Mouse (Mus musculus): ENCODE measurements at regions not wholly inside any gene's neighbourhood (a gene's known extent, or its start where the extent isn't known, plus 50 kb on each side); places are given as distances from the start of the nearest gene placed in this dataset.
"Not testable (repeated sequence)": the region's sequence is repeated elsewhere in the genome, so short reads cannot be mapped to it uniquely, and the experiment has no call there.

DNA sequence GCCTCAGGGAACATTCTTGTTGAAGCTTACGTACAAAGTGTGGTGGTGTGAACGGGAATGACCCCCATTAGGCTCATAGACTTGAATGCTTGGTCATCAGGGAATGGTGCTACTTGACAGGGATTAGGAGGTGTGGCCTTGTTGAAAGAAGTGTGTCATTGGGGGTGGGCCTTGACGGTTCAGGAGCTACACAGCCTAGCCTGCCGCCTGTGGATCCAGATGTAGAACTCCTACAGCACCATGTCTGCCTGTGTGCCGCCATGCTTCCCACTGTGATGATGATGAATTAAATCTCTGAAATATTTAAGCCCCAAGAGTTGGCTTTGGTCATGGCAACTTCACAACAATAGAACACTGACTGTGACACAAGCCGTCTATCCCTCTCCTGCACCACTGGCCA lies 163.6 kb downstream of the Ankrd50 start:
- DNase-seq (ENCODE audit: low spot score in 2 of 2): no peak

DNA sequence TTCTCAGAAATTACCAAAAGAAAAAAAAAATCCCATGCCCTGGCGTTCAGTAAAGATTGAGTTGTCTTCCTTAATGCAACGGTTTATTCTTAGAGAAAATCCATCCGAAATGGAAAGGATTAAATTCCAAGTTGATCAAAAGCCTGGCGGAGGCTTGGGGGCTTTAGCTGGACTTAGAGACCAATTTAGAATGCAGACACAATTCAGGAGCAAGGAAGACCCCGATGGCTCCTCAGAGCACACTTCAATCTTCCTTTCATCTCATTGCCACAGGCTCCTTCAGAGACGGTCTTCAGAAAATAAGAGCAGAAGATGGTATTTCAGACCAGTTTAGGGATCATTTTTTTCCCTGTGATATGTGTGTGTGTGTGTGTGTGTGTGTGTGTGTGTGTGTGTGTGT lies 171.8 kb downstream of the Ankrd50 start:
- DNase-seq (ENCODE audit: low spot score in 2 of 2): no peak

DNA sequence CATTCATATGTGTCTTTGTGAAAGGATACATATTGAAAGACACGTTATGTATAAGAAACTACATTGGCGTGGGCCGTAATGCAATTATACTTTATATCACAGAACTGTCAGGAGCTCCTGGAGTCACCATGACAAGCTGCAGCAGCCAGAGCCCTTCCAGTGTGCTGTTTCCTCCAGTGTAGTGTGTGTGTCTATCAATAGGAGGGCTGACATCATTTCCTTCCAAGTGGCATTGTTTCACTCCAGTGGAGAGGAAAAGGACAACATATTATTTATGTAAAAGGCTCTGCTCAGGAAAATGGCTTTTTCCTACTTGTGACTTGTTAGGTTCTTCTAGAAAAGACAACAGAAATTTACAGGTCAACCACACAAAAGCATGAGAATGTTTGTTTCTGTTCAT lies 172.5 kb downstream of the Ankrd50 start:
- no peak for DNase-seq (ENCODE audit: low spot score in 2 of 2)

DNA sequence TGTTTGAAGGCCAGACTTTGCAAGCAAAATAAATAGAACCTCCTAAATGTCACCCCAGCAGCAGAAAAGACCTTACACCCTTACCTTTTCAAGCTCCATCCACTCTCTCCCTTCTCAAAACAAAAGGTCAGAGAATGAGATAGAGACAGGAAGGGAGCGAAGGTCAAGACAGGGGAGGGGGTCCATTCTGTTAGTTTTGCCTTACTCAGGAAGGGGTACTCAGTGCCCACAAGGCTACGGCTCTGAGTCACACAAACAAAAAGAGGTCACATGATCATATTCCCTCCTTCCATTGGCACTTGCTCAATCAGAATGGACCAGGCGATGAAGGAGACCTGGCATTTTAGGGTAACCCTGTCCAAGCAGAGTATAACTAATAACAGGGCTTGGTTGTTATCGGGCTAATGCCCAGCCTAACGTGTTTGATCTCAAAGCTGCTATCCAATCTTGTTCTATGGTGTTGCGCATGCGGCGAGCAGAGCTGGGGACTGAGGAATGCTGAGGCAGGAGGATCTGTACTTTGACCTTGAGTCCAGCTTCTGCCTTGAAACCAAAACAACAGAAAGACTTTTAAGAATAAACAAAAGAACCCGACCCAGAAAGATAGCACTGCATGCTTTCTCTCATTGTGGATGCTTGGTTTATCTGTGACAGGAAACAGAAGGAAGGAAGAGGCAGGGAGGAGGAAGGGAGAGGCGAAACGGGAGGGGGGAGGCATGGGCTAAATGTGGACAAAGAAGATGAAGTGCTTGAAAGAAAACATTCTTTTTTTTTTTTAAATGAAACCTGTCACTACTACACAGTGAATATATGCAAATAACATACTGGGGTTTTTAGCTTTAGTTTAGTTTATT lies 184.5 kb downstream of the Ankrd50 start:
- no peak for DNase-seq (ENCODE audit: low spot score in 2 of 2)

DNA sequence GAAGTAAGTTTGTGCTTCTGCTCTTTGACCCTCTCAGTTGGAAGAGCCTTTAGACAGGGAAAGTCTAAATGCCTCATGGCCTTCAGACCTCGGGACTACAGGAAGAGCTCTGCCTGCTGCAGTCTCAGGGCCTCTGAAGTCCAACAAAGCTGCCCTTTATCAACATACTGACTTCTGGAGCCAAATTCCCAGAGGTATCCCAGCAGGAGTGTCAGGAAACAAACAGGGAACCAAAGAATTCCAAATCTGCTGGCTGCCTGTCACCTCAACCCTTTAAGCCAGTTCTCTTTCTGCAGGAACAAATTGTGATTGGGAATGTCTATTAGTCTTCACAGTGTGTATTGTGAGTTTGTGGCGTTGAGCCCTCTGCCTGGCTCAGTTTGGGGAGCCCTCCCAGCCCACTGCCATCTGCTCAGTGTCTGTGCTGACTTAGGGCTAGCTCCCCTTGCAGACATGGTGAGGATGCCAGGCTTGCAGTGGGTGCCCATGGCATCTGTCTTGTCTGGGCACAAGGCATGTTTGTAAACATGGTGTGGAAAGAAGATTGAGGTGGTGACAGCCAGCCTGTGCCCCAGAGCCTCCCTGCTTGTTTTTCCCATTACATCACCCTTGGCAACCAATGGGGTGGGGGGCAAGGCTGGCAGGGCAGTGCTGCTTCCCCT lies 185.3 kb downstream of the Ankrd50 start:
- DNase-seq (ENCODE audit: low spot score in 2 of 2): no peak

DNA sequence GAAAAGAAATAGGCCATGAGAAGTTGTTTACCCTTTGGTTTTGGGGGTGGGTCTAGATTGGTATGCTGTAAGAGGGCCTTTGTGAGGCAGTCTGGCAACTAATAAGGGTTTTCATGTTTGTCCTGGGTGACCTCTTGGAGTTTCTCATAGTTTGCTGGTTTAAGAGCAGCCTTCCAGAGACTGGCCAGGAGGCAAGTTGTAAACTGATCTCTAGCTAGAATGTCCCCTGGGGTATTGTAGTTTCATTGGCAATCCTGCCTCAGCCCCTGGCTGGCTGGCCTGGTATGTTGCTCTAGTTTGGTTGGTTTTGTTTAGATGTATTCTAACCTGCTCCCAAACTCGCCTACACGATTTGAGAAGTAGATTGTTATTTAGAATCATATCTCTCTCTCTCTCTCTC lies 187.1 kb downstream of the Ankrd50 start:
- no peak for DNase-seq (ENCODE audit: low spot score in 2 of 2)

DNA sequence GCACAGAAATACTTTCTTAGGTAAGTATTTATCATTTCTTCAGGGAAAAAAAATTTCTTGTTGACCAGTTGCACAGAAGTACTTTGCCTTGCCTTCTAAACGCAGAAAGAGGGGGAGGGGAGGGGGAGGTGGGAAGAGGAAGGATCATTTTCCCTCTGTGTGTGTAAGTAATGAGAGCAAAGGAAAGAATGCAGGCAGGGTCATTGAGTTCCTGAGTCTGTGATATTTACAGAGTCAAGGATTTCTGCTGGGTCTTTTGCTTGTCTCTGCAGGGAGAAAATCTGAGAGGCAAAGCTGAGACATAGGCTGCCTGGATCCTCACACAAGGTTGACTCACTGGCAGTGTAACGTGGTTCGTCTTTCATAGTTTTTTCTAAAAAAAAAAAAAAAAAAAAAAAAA lies 195.6 kb downstream of the Ankrd50 start:
- DNase-seq (ENCODE audit: low spot score in 2 of 2): no peak

DNA sequence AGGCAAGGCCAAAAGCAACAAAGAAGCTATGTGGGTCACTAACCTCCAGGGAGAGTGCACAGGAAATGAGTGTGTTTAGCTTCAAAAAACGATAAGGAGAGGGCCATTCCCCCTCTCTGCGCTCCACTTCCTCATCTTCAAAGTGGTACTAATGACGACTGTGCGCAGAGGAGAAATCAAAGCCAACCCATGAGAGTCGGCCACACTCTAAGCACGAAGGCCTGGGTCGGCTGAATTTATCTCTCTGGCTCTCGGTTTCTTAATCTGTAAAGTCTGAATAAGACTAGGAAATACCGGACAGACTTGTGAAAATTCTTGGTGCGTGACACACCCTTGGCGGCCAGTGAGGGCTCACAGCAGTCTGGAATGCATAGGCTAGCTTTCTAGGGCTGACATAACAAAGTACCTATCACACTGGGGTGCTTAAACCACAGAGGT lies 200.9 kb downstream of the Ankrd50 start:
- peak; percentile 22 to 24 for DNase-seq (ENCODE audit: low spot score in 2 of 2)

DNA sequence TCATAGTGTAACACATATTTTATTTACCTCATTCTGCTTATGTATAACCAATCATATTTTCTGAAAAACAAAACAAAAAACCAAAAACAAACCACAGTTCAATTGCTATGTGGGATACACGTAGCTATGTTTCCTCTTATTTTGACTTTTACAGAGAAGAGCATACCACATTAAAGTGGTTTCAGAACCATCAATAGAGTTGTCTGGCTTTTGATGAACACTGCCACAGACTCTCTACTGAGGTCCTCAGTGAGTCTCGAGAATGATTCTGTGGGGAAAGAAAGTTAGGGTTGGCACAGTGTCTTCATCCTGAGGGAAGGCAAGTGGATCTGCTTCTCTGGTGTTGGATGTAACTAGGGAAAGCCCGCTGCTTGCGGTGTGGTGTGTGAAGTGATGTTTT lies 201.8 kb downstream of the Ankrd50 start:
- DNase-seq (ENCODE audit: low spot score in 2 of 2): no peak

DNA sequence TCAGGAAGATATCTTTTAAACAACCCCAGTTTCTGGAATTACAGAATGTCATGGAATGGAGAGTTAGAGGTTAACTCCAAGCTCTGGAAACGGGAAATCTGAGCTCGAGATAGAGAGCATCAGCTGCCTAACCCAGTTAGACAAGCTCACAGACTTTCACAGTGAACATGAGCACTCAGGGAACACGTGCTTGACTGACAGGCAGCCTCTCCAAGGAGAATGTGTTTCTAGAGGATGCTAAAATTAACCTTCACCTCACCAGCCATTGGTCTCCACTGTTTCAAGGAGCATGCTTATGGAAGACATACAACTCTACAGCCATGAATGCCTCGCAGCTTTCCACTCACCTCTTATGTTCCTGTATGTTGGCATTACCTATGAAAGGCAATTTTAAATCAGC lies 203.0 kb downstream of the Ankrd50 start:
- DNase-seq (ENCODE audit: low spot score in 2 of 2): no peak

DNA sequence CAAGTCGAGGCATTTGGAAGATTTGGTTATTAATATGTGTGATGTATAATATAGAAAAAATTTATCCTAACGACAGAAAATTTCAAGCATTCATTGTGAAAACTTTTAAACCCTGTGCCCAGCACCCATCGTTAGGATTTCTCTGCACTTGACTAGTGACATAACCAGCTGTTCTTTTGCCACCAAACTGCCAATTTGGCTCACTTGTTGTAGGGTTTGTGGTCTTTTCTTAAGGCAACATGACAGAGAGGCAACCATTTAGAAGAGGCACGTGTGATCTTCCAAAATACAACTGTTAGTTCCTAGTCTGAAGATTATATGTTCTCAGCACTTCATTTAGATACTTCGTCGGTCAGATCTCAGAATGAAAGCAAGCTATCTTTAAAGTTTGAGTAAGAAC lies 203.8 kb downstream of the Ankrd50 start:
- no peak for DNase-seq (ENCODE audit: low spot score in 2 of 2)

DNA sequence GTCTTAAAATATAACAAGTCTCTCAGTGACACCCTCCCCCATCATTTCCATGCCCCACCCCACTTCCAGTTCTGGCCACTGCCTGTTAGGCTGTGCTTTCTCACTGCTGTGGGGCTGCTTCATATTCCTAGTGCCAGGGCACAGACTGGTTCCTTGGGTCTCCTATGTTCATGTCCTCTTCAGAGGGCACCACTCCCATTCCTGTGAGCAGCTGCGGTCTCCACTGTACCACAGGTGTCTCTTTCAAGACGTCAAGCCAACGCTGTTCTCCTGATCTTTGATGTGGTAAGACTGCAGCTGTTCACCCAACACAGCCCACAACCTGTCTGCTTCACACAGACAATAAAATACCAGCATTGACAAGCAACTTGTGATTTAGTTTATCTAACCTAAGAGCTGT lies 204.5 kb downstream of the Ankrd50 start:
- DNase-seq (ENCODE audit: low spot score in 2 of 2): no peak

DNA sequence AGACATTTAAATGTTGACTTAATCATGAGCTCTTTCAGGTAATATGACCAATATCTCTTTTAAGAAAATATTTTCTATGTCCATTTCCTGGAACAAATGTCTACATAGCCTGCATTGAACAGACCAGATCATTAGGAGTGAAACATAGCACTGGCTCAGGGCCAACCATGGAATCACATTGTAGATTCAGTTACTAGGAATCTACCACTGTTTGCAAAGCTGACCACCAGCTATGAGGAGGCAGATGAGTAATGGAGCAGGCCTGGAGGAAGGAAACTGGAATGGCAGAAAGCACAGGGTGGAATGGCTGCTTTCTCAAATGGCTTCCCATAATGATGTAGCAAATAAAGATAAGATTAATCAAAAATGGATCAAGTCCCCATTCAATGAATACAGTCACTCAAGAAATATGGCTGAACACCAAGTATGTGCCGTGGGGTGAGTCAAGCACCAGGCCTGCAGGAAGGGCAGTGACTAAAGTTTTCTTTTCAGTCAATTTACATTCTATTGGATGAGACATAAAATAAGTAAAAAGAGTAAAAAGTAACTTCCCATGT lies 207.6 kb downstream of the Ankrd50 start:
- DNase-seq (ENCODE audit: low spot score in 2 of 2): peak in 1 of 2 experiments; percentile 3

DNA sequence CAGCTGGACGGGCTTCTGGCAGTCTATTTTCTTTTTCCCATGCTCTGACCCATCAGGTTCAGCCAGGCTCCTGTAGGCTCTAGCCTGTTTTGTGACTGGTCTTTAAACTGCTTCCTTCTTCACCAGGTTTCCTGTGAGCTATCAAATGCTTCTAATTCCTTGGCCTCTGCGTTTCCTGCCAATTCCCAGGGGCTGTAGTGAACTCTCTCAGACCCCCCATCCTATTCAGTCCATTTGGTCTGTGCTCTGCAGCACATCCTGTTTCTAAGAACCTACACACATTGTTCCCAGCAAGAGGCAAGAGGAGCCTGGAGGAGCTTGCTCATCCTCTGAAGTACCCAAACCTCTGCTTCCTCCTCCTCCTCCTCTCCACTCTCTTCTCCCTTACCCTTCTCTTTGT lies 209.3 kb downstream of the Ankrd50 start:
- no peak for DNase-seq (ENCODE audit: low spot score in 2 of 2)

DNA sequence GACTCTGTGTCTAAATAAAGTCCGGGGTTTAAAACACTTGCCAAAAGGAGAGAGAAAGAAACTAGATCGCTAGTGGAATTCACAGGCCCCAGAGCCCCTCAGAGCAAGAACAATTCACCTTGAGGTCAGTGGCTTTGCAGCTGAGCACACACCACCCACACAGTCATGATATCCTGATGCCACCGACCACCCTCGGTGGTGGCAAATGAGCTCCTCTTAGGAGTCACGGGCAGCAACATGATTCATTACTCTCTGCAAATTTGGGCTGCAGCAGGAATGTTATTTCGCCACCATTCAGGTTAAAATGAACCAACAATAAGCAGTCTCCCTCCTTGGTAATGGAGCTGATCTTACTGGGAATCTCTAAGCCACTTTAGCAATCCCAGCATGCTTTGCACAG lies 213.9 kb downstream of the Ankrd50 start:
- no peak for DNase-seq (ENCODE audit: low spot score in 2 of 2)

DNA sequence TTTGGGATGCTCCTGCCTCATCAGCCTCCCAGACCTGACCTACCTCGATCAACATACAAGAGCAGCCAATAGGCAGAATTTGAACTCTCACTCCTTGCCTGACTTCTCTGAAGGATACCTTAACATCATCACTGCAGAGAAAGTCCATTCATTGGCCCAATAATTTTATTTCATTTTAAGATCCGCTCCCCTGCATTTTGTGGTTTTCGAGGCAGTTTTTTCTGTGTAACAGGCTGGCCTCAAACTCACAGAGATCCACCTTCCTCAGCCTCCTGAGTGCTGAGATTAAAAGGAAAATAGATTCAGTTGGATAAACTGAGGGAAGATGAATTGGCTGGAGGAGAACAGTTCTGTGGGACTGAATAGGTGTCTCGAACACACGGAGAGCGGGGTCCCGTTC lies 216.4 kb downstream of the Ankrd50 start:
- no peak for DNase-seq (ENCODE audit: low spot score in 2 of 2)

DNA sequence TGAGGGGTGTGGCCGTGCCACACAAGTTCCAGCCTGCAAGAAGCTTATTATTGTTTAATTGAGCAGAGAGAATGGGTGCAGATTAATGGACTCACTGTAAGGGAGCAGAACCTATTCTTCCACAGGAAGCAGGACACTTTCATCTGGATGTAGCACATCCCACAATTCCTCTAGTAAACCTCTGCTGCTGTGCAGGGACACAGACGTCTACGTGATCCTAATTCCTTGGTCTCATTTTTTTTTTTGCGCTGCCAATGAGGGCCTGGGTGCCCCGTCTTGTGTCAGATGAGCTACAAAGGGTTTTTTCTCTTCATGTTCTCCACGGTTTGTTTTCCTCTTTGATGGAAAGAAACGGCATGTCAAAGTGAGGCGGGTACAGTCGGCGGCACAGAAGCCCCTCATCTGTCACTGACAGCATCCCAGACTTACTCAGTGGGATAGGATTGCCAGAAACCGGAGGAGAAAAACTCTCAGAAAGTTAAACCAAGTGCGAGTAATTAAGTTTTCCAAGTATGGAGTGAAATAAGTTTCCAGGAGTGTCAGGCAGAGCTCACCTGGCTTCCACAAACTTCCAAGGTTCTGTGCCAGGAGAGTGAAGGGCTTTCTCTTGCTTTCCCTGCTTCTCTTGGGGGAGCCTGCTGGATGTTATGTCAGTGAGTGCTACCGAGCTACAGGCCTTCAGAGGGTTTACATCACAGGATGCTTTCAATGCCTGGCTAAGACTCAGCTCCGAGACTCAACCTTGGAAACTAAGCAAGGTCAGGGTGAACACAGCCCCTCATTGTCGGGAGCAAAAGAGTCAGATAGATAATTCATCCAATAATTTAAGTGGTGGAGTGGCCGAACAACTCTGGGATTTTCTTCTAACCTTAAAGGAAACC lies 221.1 kb downstream of the Ankrd50 start:
- DNase-seq (ENCODE audit: low spot score in 2 of 2): no peak

DNA sequence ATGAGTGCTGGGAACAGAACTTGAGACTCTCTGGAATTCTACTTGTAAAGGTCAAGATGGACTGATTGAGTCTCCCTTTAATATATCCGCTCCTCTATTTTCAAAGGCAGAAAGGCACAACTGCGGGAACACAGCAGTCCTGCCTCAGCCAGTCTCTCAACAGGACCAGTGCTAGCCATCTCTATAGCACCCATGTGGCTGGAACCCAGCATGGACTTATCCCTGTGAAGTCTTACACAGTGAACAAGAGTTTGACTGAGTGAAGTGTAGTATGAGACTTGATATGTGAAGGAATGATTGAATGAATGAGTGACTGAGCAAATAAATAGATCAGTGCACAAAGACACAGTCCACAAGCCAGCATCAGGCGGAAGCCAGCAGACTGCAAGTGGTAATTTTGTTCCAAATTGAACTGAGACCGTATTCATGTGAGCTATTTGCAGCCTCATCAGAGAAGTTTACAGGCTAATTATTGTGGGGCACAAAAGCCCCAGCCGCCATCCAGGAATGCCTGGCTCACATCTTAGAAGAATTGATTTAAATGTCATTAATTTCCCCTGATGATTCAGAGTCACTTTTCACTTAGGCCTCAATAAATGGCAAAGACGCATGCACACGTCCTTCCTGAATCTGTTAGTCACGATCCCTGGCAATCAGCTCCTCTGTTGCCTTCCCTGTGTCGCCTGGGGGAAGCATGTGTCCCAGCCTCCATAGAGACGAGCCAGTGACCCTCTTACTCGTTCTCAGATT lies 223.1 kb downstream of the Ankrd50 start:
- DNase-seq (ENCODE audit: low spot score in 2 of 2): no peak

DNA sequence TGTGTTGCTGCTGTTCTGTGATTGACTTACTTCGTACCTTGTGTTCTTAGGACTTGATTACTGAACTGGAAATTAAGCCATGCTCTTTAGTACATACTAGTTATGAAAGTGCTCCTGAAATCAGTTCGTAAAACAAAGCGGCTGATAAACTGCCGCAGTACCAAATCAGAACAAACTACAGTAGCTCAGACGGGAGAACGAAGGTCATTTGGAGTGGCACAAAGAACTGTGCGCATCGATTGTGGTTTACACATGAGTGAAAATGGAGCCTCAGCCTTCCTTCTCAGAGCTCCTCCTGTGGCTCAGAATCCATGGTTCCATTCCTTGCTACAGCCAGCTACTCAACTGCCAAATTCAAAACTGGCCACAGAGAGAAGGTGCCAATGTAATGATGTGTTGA lies 225.4 kb downstream of the Ankrd50 start:
- DNase-seq (ENCODE audit: low spot score in 2 of 2): not testable (repeated sequence)

DNA sequence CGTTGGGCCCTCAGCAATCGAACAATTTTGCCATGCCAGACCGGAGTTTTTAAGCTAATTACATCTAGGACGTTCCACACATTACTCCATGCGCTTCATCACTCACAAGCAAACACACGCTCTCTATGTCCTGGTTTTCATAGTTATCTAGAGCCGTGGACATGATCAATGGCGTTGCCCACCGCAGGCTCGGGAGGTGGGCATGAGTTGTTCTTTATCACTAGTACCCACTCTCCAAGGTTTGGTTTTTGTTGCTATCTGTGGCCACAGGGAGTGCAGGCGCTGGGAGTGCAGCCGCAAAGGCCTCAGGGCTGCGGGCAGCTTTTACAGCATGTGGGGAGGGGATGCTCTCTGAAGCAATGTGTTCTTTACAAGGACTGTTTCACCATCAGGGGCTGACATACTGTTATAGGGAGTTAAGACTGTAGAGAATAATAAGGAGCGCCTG lies 226.8 kb downstream of the Ankrd50 start:
- no peak for DNase-seq (ENCODE audit: low spot score in 2 of 2)
